Mouse (Mus musculus): ENCODE data around the gene Cmip.

DNA sequence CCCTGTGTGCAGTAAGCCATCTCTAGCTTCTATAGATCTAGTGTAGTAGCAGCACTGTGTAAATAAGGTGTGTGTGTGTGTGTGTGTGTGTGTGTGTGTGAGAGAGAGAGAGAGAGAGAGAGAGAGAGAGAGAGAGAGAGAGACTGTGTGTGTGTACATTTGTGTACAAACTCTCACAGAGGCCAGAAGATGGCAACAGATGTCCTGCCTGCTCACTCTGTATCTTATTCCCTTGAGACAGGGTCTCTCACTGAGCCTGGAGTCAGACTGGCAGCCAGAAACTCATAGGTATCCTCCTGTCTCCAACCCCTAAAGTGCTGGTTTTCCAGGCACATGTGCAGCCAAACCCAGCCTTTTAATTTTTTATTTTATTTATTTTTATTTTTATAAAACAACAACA, 221.2 kb downstream of the Cmip start:
- TF ChIP-seq ZNF384 (IDR thresholded peaks at IDR 0.05; ENCODE audit: low read depth, low read length) (no peak), CTCF (IDR thresholded peaks at IDR 0.05 in 2 of 3, conservative IDR thresholded peaks at IDR 0.05 in 1 of 3; ENCODE audit: control insufficient read depth in 1 of 3, insufficient read depth in 1 of 3, low read depth in 2 of 3, low read length in 3 of 3, poor library complexity in 1 of 3, severe bottlenecking in 1 of 3) (no peak), RAD21 (IDR thresholded peaks at IDR 0.05; ENCODE audit: low read depth, low read length) (no peak), BHLHE40 (IDR thresholded peaks at IDR 0.05; ENCODE audit: borderline replicate concordance, low read depth, low read length) (no peak), GABPA (IDR thresholded peaks at IDR 0.05; ENCODE audit: low read depth, low read length) (no peak), MAFK (IDR thresholded peaks at IDR 0.05; ENCODE audit: borderline replicate concordance, low read depth, low read length) (no peak), GATA1 (IDR thresholded peaks at IDR 0.05; ENCODE audit: low read depth, low read length) (no peak), ZKSCAN1 (IDR thresholded peaks at IDR 0.05; ENCODE audit: low read depth, low read length) (no peak), USF2 (IDR thresholded peaks at IDR 0.05; ENCODE audit: borderline replicate concordance in 1 of 2, insufficient read depth in 1 of 2, low read depth in 1 of 2, low read length in 2 of 2) (no peak), POLR2A (IDR thresholded peaks at IDR 0.05; ENCODE audit: control insufficient read depth in 1 of 2, insufficient read depth in 1 of 2, low read depth in 1 of 2, low read length in 2 of 2, poor library complexity in 1 of 2) (no peak), EP300 (IDR thresholded peaks at IDR 0.05; ENCODE audit: low read depth in 1 of 2, low read length in 2 of 2) (no peak), UBTF (IDR thresholded peaks at IDR 0.05; ENCODE audit: borderline replicate concordance, insufficient read depth, low read depth, low read length) (no peak), ELF1 (IDR thresholded peaks at IDR 0.05; ENCODE audit: low read depth, low read length) (no peak)

All from MEL (cell line).